Mouse (Mus musculus): Measurements from ENCODE around the gene Mcpt4. TPM values are rescaled to one million over a fixed set of nuclear protein-coding genes. Genes with fewer than 3 reads are reported as not detected.

Gene Mcpt4
- total RNA-seq, 2 experiments from 2014 or later = 1.4 to 1.9 TPM

Small RNAs within 50 kb of the gene (microRNA-seq; reads per million reads assigned to microRNA genes)
- not detected for gene Mir6949

Other genes starting within 250 kb of the Mcpt4 start
- 1 to 10 TPM; 3.9 to 5.5 TPM for gene Nfatc4, start 239.2 kb downstream of the Mcpt4 start, total RNA-seq (2021)
- 1 to 10 TPM; 8.2 to 9.7 TPM for gene Nynrin, start 208.3 kb downstream of the Mcpt4 start, total RNA-seq (2021)
- under 1 TPM in 1 of 2 experiments, not detected in 1; 0.14 TPM for gene Cbln3, start 177.9 kb downstream of the Mcpt4 start, total RNA-seq (2021)
- 10 to 100 TPM; 11.6 to 13.5 TPM for gene Khnyn, start 177.4 kb downstream of the Mcpt4 start, total RNA-seq (2021)
- 100 to 1,000 TPM; 107 to 108 TPM for gene Sdr39u1, start 162.0 kb downstream of the Mcpt4 start, total RNA-seq (2021)
- 1 to 10 TPM; 1.0 to 2.5 TPM for gene Cma1, start 117.6 kb downstream of the Mcpt4 start, total RNA-seq (2021)
- not detected for gene Cma2, start 111.3 kb downstream of the Mcpt4 start, total RNA-seq (2021)
- gene Mcpt1, start 44.3 kb downstream of the Mcpt4 start, total RNA-seq (2021) = not detected
- gene Mcpt9, start 31.8 kb downstream of the Mcpt4 start, total RNA-seq (2021) = not detected
- not detected for gene Mcpt2, start 20.3 kb downstream of the Mcpt4 start, total RNA-seq (2021)
- gene Mcpt8, start 23.0 kb upstream of the Mcpt4 start, total RNA-seq (2021) = not detected
- gene Ctsg, start 40.3 kb upstream of the Mcpt4 start, total RNA-seq (2021) = not detected
- gene Gzme, start 58.3 kb upstream of the Mcpt4 start, total RNA-seq (2021) = not detected
- not detected for gene Gzmd, start 70.3 kb upstream of the Mcpt4 start, total RNA-seq (2021)
- not detected for gene Gzmg, start 97.3 kb upstream of the Mcpt4 start, total RNA-seq (2021)
- not detected for gene Gzmn, start 112.3 kb upstream of the Mcpt4 start, total RNA-seq (2021)
- not detected for gene Gzmf, start 149.1 kb upstream of the Mcpt4 start, total RNA-seq (2021)
- not detected for gene Gzmc, start 172.3 kb upstream of the Mcpt4 start, total RNA-seq (2021)
- gene Gzmb, start 199.9 kb upstream of the Mcpt4 start, total RNA-seq (2021) = not detected

All from heart, postnatal 25 days (tissue).